Mouse (Mus musculus) heart, postnatal 36 days (tissue): Measurements from ENCODE around the gene Fgfr1op. TPM values are rescaled to one million over a fixed set of nuclear protein-coding genes. Genes with fewer than 3 reads are reported as not detected.
"Not testable (repeated sequence)": the region's sequence is repeated elsewhere in the genome, so short reads cannot be mapped to it uniquely, and the experiment has no call there.

ENCODE experiments used
- DNase-seq, 2 experiments: peaks; one replicate each; pipeline ENCODE4 v3.0.0; 2021 to 2022
- intact Hi-C: fragments of 180-260 bp; cut with DNase I; formaldehyde crosslinking; loops from one replicate; pipeline ENCODE4 v1.15.1; 2025
- total RNA-seq, 2 experiments: library from RNA; stranded (reverse); gene quantifications; 2 replicates each; pipeline ENCODE4 v1.2.3; 2021

Gene Fgfr1op
- 10 to 100 TPM; 10.9 to 13.2 TPM for total RNA-seq

DNA sequence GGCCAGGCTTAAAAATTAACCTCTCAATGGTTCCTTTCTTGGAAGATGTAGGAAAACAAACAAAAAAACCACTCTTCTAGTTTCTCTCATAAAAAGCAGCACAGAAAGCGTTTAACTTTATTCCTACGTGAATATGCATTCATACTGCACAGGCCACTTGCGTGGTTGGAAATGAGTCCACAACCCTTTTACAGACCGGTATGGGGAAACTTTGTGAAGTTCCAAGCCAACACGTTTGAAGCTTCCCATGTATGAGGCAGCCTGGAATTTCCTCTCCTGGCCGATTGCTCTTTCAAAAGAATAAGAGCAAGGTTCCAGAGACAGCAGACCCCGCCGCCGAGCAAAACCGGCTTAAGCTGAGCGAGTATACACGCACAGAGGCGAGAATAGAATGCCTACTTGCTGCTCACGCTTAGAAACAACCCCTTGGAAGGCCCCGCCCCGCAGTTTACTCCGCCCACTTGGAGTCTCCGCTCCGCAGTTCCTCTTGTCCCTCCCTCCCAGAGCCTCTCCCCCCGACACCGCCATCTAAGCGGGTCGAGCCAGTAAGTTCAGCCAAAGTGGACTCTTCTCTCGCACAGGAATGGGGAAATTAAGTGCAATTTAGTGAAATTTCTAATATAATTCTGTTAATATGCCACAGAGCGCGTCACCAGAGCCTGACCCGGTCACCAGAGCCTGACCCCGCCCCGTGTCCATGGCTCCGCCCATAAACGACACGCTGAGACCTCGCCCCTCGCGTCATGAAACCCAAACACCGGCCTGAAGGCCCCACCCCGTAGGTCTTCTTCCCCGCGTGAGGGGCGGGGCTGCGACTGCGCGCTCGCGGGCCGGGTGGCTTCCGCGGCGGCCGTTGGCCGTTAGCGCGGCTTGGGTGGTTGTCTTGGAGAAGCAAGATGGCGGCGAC, at the start of gene Fgfr1op:
Gene Fgfr1op (plus strand): TSS at position 801 of the 907 bp plus-strand sequence.
- peak; percentile 56 to 93 for DNase-seq
- intact Hi-C loops, result not testable (repeated sequence)

DNA sequence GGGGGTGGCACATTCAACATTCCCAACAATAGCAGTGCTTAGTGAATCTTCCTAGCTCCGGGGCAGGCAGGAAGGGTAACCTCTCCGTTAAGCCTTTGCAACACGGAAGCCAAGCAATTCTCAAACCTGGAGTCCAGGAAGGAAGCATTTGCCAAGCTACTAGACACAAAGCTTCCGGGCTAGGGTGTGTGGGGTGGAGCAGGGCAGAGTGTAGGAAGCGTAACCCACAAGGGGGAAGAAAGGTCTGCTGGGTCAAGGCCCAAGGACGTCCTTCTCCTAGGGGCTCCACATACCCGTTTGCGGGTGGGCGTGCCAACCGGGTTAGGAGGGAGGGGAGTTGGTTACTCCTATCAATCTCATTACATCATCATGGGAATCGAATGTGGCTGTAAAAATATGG, 48.9 kb upstream of the Fgfr1op start:
- DNase-seq, intact Hi-C loops: not testable (repeated sequence)

DNA sequence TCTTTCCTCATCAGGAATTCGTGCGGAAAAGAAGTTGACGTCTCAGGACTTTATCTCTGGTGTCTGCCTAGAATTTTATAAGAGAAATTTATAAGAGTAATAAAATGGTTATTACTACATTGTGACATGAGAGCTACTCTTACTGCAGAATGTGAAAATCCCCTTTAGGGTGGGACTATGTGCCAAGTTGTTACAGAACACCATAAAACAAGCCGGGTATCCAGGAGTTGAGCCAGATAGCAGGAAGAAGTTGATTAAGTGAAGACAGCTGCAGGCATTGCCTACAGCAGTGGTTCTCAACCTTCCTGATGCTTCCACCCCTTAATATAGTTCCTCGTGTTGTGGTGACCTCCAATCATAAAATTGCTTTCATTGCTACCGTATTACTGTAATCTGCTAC, 48.4 kb upstream of the Fgfr1op start:
- DNase-seq, intact Hi-C loops: not testable (repeated sequence)

DNA sequence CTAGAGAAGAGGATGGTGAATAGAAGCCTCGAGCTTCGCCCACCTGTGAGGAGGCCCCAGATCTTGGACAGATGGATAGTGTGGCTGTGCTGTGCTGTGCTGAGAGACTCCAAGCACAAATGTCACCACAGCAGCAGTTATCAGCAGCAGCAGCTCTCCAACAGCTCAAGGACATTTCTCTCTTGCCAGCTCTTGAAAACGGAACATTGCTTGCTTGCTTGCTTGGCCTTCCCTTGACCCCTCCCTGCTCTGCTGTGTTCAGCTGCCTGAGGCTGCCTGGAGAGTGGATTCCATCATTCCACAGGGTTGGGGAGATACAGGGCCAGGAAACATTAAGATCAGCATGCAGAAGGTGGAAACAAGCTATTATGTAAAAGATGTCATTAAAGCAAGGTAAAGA, 42.3 kb upstream of the Fgfr1op start:
- DNase-seq, result peak in 1 of 2 experiments; percentile 11
- intact Hi-C loops, result not testable (repeated sequence)

DNA sequence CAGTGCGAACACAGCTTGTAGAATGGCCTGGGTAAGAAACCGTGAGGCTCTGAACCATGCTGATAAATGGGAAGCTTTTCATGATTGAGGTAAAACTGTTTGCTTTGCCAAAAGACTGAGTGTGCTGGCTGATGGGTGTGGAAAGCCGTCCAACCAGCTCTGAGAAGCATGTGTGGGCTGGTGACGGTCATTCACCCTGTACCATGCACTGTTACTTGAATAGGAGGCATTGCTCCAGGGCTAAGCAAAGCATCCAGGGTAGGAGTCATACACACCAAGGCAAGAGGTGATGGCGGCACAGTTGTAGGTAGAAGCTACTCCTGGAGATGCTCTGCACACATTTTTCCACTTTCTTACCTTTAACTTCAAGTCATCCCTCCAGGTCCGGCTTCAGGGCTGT, 40.7 kb upstream of the Fgfr1op start:
- intact Hi-C loops, DNase-seq: not testable (repeated sequence)

DNA sequence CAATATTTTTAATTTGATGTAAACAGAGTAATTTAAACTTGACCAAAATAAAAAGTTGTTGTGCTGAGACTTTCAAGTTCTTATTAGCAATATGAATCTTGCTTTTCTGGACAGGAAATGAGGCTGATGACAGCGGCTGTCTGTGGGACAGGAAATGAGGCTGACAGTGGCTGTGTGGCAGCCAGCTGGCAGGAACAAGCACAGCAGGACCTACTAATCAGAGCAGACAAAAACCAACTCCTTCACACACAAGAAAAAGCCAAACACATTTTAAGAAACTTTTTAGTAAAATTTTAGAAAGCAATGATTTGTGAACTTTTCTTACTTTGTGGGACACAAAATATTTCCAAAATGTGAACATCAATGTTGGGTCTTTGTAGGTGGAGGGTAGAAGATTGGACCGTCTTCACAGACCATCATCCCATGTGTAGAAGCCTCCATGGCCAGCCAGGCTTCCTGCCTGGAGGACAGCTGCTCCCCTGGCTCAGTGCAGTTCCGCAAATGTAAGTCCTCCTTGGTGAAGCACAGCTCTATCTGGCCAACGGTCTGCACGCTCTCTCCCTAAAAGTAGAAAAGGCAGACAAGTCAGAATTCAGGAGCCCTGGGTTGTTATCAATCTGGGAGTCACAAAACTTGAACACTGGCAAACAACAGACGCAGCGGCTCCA, 36.8 kb upstream of the Fgfr1op start:
- intact Hi-C loops, DNase-seq: not testable (repeated sequence)

DNA sequence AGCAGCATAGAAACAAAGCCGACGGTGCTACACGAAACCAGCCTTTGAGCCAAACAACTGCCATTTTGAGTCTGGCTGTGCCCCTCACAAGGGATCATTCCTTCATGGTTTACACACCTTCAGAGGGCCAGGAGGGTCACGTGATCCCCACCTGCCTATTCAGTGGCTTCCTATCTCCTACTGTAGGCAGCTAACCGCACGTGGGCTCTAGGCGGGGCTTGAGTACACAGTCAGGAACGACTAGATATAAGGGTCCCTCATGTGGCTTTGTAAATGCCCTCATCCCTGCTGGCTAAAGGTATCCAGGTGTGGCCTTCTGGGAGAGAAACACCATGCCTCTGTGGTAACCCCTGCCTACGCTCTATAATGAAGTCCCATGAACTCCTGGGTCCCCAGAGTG, 35.7 kb upstream of the Fgfr1op start:
- intact Hi-C loops, DNase-seq: not testable (repeated sequence)

DNA sequence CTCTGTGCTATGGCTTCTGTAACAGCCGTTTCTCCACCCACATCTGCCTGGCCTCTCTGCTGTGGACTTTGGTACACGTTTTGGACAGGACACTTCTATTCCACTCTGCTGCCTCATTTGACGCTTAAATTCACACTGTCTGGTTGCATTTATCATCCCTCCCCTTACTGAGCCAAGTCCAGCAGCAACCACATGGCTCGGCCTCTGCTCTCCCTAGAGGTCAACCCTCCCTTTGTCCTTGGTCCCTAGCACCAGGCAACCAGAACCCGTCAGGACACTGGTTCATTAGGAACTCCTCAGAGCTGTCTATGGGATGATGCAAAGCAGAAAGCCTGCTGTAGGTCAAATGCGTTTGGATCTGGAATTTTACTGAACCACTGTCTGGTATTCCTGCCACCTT, 34.5 kb upstream of the Fgfr1op start:
- intact Hi-C loops, DNase-seq: not testable (repeated sequence)

DNA sequence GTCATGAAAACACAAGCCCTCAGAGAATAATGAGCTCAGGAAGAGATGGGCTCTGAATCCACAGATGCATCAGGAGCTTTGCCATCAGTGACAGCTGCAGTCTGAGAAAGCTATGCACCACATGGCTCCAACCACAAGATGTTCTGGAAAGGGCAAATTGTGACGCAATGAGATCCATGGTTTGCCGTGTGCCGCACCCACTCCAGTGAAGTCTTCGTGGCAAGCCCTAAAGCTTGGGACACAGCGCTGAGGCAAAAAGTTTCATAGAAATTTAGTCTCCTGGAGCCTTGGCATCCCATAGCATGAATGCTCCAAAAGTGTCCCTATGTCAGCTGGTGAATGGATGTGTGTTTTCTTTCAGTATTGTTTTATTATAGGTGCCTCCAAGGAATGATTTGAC, 27.2 kb upstream of the Fgfr1op start:
- DNase-seq, intact Hi-C loops: not testable (repeated sequence)

DNA sequence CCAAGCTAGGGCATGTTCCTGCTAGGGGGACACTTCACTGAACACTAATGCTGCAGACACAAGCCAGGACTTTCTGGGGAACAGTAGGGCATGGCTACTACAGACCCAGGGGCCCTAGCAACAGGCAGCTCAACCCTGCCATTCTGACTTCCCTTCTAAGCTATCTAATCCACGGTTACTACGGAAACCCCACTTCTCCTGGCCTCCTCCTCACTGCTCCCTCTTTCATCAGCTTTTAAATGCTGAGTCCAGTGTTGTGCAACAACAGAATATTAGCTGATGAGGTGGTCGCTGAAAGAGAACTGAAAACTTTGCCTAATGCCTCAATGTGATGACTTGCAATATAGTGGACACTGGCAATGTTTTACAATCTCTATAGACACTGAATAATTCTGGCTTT, 25.1 kb upstream of the Fgfr1op start:
- intact Hi-C loops, result not testable (repeated sequence)

DNA sequence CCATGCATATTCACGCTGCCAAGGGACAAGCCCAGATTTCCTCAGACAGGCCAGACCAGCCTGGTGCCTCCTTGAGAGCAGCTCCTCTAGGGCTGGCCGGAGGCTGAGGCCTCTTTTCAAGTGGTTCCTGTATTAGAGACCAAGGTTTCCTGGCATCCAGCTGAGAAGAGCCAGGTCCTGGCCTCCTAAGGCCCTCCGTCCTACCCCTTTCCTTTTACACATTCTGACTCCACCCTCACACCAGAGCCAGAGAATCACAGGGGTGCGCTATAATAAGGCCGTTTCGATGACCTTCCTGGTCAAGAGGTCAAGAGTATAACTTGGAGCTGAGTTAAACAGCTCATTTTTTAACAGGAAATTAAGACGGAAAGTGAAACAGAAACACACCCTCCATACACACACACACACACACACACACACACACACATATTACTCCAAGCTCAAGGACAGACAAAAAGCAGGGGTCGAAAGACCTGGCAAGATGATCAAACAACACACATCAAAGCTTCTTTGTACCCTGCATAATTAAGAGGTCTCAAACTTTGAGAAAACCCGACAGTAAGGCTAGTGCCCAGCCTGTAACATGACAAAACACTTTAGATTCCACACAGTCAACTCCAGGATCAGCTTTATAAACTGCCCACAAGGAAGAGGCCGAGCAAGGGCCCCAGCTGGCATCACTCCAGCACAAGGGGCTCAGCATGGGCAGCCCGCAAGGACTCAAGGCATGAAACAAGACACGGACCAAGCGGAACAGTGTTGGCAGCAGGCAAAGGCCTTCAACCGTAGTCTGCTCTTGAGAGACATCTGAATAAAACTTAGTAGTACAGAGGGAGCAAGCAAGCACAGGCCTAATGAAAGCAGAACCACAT, 21.3 kb upstream of the Fgfr1op start:
- intact Hi-C loops, result not testable (repeated sequence)
- peak in 1 of 2 experiments; percentile 55 for DNase-seq

More for the DNA sequence above, 25.1 kb upstream of the Fgfr1op start:
- DNase-seq, result not testable (repeated sequence)

DNA sequence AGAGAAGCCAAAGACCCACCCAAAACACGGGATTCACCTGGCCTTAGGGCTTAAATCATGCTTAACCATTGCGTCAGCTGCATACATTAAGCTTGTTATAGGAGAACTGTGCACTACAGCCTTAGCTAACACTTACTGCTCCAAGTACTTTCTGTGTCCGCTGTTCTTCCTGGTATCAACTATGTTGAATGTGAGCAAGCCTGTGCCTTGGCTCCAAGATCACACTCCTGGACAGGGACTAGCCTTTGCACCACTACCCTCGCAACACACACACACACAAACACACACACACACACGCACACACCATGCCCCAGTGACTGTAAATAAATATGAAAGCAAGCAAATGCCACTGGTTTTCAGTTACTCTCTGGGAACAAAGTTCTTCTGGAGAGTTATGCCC, 18.4 kb upstream of the Fgfr1op start:
- DNase-seq, intact Hi-C loops: not testable (repeated sequence)

DNA sequence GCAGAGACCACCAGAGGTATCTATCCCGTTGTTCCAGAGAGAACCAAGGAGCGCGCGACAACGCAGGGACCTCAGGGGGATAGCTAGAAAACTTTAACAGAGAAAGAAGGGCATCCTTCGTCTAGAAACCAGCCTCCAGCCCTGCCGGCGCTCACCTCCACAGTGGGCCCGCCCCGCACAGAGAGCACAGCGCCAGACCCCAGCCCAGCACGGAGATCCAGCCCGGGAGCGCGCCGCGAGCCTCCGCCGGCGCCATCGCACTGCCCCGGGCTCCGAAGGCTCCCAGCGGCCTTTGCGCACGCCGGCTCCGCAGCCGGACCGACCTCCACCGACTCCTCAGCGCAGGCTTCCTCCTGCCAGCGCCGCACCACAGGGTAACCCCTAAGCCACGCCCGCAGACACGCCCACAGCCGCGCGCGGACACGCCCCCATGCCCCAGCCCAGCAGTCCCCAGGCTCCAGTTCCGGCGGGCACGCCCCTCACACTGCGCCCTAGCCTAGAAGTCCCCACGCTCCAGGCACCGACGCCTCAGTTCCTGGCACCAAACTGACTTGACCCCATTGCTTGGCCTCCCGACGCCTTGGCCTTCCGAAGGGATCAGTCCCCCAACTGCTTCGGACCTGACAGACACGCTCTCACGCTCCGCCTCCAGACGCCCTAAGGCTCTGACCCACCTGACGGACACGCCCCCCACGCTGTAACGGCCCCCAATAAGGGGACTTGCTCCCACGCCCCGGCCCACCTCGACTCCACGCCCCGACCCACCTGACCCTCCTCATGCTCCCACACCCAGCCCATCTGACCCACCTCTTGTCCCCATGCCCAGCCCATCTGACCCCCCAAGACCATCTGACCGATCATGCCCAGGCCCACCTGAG, 17.6 kb upstream of the Fgfr1op start, which contains the start of the genes Gm49673 and Rnaset2a:
Gene Gm49673 (minus strand): TSS at position 350 of the 878 bp plus-strand sequence.
Gene Rnaset2a (minus strand): TSS at position 659 of the 878 bp plus-strand sequence.
- intact Hi-C loops, result not testable (repeated sequence)
- DNase-seq, result peak; percentile 41 to 49

DNA sequence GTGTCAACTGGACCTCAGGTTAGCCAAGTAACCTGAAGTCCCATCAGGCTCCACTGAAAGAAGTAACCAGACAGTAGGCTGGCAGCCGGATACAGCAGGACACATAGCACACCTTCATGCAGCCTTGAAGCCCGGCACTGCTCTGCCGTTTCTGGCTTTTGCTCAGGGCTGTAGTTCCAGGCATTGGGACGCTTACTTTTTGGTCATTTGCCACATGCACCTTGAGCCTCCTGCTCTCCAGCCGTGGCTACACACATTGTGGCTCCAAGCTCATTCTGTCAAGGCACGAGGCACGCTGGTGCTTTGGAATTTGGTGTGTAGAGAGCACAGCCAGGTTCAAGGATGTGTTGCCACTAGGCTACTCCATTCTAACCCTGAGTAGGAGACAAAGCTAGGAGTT, 10.3 kb upstream of the Fgfr1op start:
- DNase-seq, intact Hi-C loops: not testable (repeated sequence)

DNA sequence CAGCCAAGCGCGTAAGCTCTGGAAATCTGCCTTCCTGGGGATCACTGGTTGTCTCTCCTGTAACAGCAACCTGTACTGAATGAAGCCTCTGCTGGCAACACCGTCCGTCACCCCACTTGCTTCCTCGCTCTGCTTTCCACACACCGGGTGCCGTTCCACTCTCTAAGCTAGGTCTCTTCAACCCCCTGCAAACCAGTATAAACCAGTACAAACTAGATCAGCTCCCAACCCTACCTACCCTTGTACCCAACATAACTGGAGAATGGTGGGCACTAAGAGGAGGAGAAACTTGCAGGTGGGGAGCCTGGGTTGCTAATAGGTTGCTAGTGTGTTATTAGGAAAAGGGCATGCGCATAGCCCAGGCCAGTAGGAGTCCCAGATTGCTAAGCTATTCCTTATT, 9.3 kb upstream of the Fgfr1op start:
- intact Hi-C loops, DNase-seq: not testable (repeated sequence)

DNA sequence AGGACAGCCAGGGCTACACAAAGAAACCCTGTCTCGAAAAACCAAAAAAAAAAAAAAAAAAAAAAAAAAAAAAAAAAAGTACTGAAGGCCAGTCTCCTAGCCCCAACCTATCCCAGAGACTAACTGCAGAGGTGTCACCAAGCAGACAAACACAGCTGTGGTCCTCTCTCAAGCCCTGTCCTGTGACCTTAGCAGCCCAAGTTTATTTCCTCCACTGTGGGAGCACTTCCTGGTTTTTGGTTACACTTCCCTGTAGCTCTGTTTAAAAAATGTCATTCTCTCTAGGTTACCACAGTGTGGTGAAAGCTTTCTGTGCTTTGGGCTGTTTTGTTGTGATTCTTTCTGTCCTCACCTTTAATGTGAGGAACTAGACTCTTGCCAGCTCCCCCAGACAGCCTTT, 6.7 kb upstream of the Fgfr1op start:
- intact Hi-C loops, DNase-seq: not testable (repeated sequence)

DNA sequence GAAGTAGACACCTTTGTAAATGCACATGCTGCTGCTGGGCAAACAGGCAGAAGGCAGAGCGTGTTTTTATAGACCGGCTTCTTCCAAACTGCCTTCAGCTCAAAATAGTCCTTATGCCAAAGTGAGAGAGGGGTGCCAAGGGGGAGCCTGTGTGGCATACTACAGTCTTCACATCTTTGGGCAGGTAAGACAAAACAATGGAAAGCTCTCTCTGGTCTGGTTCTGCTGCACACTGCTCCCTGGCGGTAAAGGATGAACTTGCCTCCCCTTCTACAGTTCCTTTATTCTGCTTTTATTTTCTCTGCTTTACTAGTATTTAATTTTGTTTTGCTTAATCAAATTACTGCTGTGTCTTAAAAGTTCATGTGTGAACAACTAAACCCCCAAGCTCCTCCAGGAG, 4.3 kb upstream of the Fgfr1op start:
- intact Hi-C loops, result not testable (repeated sequence)
- DNase-seq, result peak in 1 of 2 experiments; percentile 46

DNA sequence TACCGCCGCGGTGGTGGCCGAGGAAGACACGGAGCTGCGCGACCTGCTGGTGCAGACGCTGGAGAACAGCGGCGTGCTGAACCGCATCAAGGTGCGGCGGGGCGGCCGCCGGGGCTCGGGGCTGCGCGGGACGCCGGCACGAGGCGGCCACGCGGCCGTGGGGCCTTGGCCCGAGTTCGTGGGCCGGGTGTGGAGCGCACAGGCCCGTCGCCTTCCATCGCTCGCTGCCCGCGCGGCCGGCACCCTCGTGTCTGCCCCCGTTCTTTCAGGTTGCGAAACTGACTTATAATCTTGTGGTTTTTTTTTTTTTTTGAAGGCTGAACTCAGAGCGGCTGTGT, 276 bp downstream of the Fgfr1op start:
- intact Hi-C loops, result not testable (repeated sequence)
- DNase-seq, result peak; percentile 21 to 68

DNA sequence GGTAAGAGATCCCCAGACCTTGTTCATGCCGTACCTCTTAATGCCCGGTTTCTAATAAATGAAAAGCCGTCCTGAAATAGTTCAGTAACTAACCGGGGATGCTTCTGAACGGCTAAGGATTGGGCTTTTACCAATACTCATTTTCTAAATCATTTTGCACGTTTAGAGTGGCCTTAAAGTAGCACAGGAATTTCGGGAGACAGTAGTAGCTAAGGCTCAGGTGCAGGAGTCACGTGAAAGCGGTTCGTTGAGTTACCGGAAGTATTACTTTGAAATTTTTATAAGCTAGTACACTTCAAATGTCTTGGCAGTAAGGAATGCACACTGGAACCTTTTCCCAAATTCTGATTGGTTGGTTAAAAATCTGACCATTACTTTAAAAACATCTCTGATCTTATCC, 676 bp downstream of the Fgfr1op start:
- DNase-seq, intact Hi-C loops: not testable (repeated sequence)
